Mouse (Mus musculus) forebrain, postnatal 0 days (tissue): ENCODE results near the gene Adrb1. TPM values are rescaled to one million over a fixed set of nuclear protein-coding genes. Genes with fewer than 3 reads are reported as not detected.

Experiments
- ATAC-seq: fragments of 200-750 bp; cut with Nextera tagmentation; 2 replicates; pipeline ENCODE4 v1.8.0; 2017; ENCODE audit warnings: mild to moderate bottlenecking, moderate library complexity
- DNase-seq: peaks from one replicate; pipeline ENCODE4 v3.0.0-alpha.2; 2015
- H3K27ac ChIP-seq: fragments of 300-500 bp; sonication (generic); 2 replicates; pipeline ENCODE4 v1.5.1; 2014; ENCODE audit warnings: low read depth, mild to moderate bottlenecking, antibody characterized with exemption, low read length, moderate library complexity, mixed read lengths
- H3K27me3 ChIP-seq: fragments of 300-500 bp; sonication (generic); 2 replicates; pipeline ENCODE4 v1.6.1; 2014; ENCODE audit warnings: mild to moderate bottlenecking, low read length, mixed read lengths; ENCODE audit not compliant: insufficient read depth
- H3K36me3 ChIP-seq: fragments of 300-500 bp; sonication (generic); 2 replicates; pipeline ENCODE4 v1.6.1; 2014; ENCODE audit warnings: mild to moderate bottlenecking, moderate library complexity; ENCODE audit not compliant: insufficient read depth
- H3K4me1 ChIP-seq: fragments of 300-500 bp; sonication (generic); 2 replicates; pipeline ENCODE4 v1.6.1; 2014; ENCODE audit warnings: antibody characterized with exemption; ENCODE audit not compliant: insufficient read depth
- H3K4me2 ChIP-seq: fragments of 300-500 bp; sonication (generic); 2 replicates; pipeline ENCODE4 v1.6.1; 2014; ENCODE audit warnings: low read depth, mild to moderate bottlenecking, moderate library complexity
- H3K4me3 ChIP-seq: fragments of 300-500 bp; sonication (generic); 2 replicates; pipeline ENCODE4 v1.5.1; 2014; ENCODE audit warnings: low read depth, low read length, mixed read lengths
- H3K9ac ChIP-seq: fragments of 300-500 bp; sonication (generic); 2 replicates; pipeline ENCODE4 v1.6.1; 2014; ENCODE audit warnings: mild to moderate bottlenecking
- H3K9me3 ChIP-seq: fragments of 300-500 bp; sonication (generic); 2 replicates; pipeline ENCODE4 v1.6.1; 2016; ENCODE audit warnings: low read length
- CTCF ChIP-seq: sonication (generic); IDR thresholded peaks from 2 replicates; pipeline ENCODE4 v1.5.1; 2016; ENCODE audit warnings: antibody characterized with exemption, control low read depth, low read depth
- WGBS: fragments of 180-500 bp; shearing (Covaris S2); extraction: QIAGEN DNeasy Blood & Tissue Kit; methylation state at CpG from one replicate; pipeline ENCODE4 v1.1.7; 2014; 5-methylcytosine and 5-hydroxymethylcytosine counted together
- polyA plus RNA-seq: library from polyadenylated mRNA; unstranded; fragments of >200 nt; fragmentation: Nextera tagmentation; extraction: Ambion mirVana; gene quantifications from 2 replicates; pipeline ENCODE4 v1.2.1, GENCODE M21; 2015
- total RNA-seq: library from RNA; depleted of rRNA; stranded (reverse); fragments of >200 nt; gene quantifications from 2 replicates; pipeline ENCODE4 v1.2.3, GENCODE M21; 2014; rRNA removed

Gene Adrb1
- total RNA-seq (7.3 and 8.5 TPM in 2 replicates), polyA plus RNA-seq (2.8 and 3.4 TPM in 2 replicates)

DNA sequence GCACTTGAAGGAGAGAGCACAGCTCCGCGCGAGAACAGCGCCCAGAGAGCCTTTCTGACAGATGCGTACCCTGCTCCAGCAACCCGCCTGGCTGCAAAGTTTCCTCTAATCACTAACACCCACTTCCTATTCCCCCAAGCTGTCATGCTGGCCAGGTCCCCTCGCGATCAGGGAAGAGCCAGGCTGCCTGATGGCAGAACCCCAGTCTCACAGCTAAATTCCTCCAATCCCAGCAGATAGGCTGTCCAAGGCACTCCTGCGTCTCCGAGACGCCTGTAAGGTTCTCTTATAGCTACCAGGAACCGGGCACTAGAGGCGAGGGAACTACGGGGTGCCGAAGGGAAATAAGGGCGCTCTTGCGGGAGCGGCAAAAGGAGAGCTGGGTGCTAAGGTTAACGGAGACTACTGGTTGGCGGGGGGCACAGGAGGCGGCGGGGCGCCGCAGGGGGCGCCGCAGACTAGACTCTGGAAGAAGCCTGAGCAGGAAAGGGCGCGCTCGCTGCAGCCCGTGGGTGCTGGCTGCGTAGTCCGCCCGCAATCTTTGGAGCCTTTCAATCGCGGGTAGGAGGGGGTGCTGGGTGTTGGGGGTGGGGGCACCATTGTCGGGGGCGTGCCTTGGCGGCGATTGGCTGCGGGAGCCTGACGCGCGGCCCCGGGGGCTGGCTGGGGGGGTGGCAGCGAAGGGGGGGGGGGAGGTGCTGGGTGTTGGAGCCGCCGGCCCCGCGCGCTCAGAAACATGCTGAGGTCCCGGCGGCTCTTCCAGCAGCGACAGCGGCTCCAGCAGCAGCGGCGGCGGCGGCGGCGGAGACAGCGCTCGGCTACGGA is at the start of gene Adrb1:
Adrb1 (plus strand) TSS at position 813 of the 825 bp plus-strand sequence.
- peak within 1 kb of the TSS; percentile 61 for H3K4me3 ChIP-seq
- no peaks in the 10 kb centered on the region for H3K9me3 ChIP-seq
- 0 out of 2 replicates have a peak, but pooled peaks have one; percentile 17 for TF ChIP-seq CTCF
- peak within 1 kb of the TSS; percentile 87 for H3K4me2 ChIP-seq
- peak; percentile 87 for DNase-seq
- WGBS = 2% methylated on average over 52 of the region's 63 CpGs
- no peaks in the 10 kb centered on the region for H3K36me3 ChIP-seq
- H3K27ac ChIP-seq = peak within 1 kb of the TSS; percentile 58
- H3K4me1 ChIP-seq = no peaks in the 10 kb centered on the region
- peak within 1 kb of the TSS; percentile 62 for H3K9ac ChIP-seq
- peak; percentile 83 for ATAC-seq
- H3K27me3 ChIP-seq = peaks cover 11% of the 10 kb centered on the region; the same call in 1 of the 2 replicates

- Histone ChIP-seq H3K27me3 (no peaks in the 10 kb centered on the region), H3K9ac (no peak overlapping the region), H3K27ac (no peak overlapping the region), H3K36me3 (no peaks in the 10 kb centered on the region), H3K4me1 (no peaks in the 10 kb centered on the region), H3K9me3 (no peaks in the 10 kb centered on the region), H3K4me2 (no peak overlapping the region), H3K4me3 (no peak overlapping the region)
- no peak for DNase-seq
- 94% methylated on average over 5 of the region's 5 CpGs for WGBS
- ATAC-seq = no peak
- no peak for TF ChIP-seq CTCF
These were observed 46.3 kb upstream of the Adrb1 start for GRCm38 (mm10) chr19:56675690-56676089.

GRCm38 (mm10) chr19:56676506-56676905 is 45.5 kb upstream of the Adrb1 start:
- no peak overlapping the region for H3K4me2 ChIP-seq
- H3K27me3 ChIP-seq = no peaks in the 10 kb centered on the region
- no peak for DNase-seq
- no peak overlapping the region for H3K4me3 ChIP-seq
- H3K36me3 ChIP-seq = no peaks in the 10 kb centered on the region
- H3K4me1 ChIP-seq = no peaks in the 10 kb centered on the region
- WGBS = 87% methylated on average over 4 of the region's 4 CpGs
- TF ChIP-seq CTCF = no peak
- no peak overlapping the region for H3K27ac ChIP-seq
- no peak for ATAC-seq
- no peaks in the 10 kb centered on the region for H3K9me3 ChIP-seq
- H3K9ac ChIP-seq = no peak overlapping the region

DNA sequence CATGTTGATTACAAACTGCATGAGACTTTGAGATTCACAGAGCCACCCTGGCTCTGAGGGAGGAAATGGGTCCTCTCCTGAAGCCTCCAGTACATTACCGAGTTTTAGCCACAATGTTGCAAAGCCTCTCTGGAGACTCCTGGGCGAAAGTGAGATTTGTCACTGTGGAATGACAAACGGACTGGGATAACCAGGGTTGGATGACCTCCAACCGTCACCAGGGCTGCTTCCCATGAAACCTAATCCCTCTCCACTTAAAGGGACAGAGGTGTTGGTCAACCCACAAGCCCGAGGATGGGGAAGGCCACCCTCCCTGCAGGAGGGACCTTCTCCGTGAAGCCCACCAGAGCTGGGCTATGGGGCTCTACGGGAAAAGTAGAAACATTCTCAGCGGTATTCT is 44.4 kb upstream of the Adrb1 start:
- DNase-seq (no peak), ATAC-seq (no peak)
- H3K36me3 ChIP-seq = no peaks in the 10 kb centered on the region
- H3K4me2 ChIP-seq = no peak overlapping the region
- 57% methylated on average over 8 of the region's 8 CpGs for WGBS
- H3K27me3 ChIP-seq = no peaks in the 10 kb centered on the region
- H3K9me3 ChIP-seq = no peaks in the 10 kb centered on the region
- no peak overlapping the region for H3K27ac ChIP-seq
- no peak overlapping the region for H3K4me3 ChIP-seq
- no peak for TF ChIP-seq CTCF
- no peaks in the 10 kb centered on the region for H3K4me1 ChIP-seq
- no peak overlapping the region for H3K9ac ChIP-seq

GRCm38 (mm10) chr19:56678516-56678915 is 43.5 kb upstream of the Adrb1 start:
- Histone ChIP-seq H3K27me3 (no peaks in the 10 kb centered on the region), H3K4me2 (no peak overlapping the region), H3K4me1 (no peaks in the 10 kb centered on the region), H3K9me3 (no peaks in the 10 kb centered on the region), H3K36me3 (no peaks in the 10 kb centered on the region), H3K27ac (no peak overlapping the region), H3K4me3 (no peak overlapping the region), H3K9ac (no peak overlapping the region)
- DNase-seq (no peak), ATAC-seq (no peak)
- 91% methylated on average over 9 of the region's 9 CpGs for WGBS
- TF ChIP-seq CTCF = no peak

DNA sequence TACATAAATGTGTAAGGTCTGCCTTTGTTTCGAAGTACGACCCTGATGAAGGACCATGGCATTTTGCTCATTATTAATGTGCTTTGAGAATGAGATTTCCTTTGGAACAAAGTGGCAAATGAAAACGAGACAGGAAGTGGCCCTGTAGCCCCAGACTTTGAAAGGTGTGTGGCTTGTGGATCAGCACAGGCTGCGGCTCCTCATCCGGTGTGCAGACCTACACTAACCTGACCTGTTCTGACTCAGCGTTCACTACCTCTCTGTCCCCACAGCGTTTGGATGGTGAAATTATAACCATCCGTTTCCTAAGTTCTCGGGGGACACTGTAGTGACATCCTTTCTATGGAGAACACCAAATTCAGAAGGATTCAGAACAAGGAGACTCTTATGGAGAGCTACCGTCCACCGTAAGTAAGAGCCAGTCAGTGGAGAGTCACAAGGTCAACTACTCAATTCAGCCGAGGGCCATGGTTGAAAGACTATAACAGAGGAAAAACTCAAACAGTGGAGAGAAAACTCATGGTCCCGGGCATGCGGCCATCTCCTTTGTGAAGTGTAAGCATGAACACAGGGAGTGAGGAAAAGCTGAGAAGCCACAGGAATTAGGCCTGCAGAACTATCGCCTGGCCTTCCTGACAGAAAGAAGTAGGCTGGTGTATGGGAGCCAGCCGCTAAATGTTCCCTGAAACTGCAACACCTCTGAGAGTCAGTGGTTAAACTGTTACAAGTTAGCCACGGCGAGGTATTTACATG is 42.6 kb upstream of the Adrb1 start:
- Histone ChIP-seq H3K27me3 (no peaks in the 10 kb centered on the region), H3K4me1 (no peaks in the 10 kb centered on the region), H3K4me3 (no peak overlapping the region), H3K36me3 (no peaks in the 10 kb centered on the region), H3K4me2 (no peak overlapping the region), H3K27ac (no peak overlapping the region), H3K9me3 (no peaks in the 10 kb centered on the region), H3K9ac (no peak overlapping the region)
- no peak for DNase-seq
- TF ChIP-seq CTCF = no peak
- 88% methylated on average over 18 of the region's 18 CpGs for WGBS
- no peak for ATAC-seq

- TF ChIP-seq CTCF = no peak
- Histone ChIP-seq H3K4me1 (no peaks in the 10 kb centered on the region), H3K27me3 (no peaks in the 10 kb centered on the region), H3K9me3 (no peaks in the 10 kb centered on the region), H3K9ac (no peak overlapping the region), H3K36me3 (no peaks in the 10 kb centered on the region), H3K4me2 (no peak overlapping the region), H3K4me3 (no peak overlapping the region), H3K27ac (no peak overlapping the region)
- DNase-seq (no peak), ATAC-seq (no peak)
- WGBS = 90% methylated on average over 7 of the region's 7 CpGs
These were observed 42.0 kb upstream of the Adrb1 start for GRCm38 (mm10) chr19:56679992-56680391.
